Mouse (Mus musculus): ENCODE results near the gene Gm20708. TPM values are rescaled to one million over a fixed set of nuclear protein-coding genes. Genes with fewer than 3 reads are reported as not detected.

Gm20708 gene
- polyA plus RNA-seq, 1 experiment from 2014 or later: 1.6 TPM

GRCm38 (mm10) chr11:117863174-117863856 is 53.8 kb downstream of the Gm20708 start:
- 36% methylated on average over 11 of the region's 11 CpGs for WGBS

GRCm38 (mm10) chr11:117864805-117865204 is 55.3 kb downstream of the Gm20708 start:
- no peak for ATAC-seq (ENCODE audit: low read depth)
- peaks cover 34% of the 10 kb centered on the region for H3K27me3 ChIP-seq
- H3K4me1 ChIP-seq (replicated peaks): peaks cover 40% of the 10 kb centered on the region
- H3K4me2 ChIP-seq: no peak overlapping the region
- no peak overlapping the region for H3K9ac ChIP-seq
- no peaks in the 10 kb centered on the region for H3K36me3 ChIP-seq
- 70% methylated on average over 2 of the region's 2 CpGs for WGBS
- H3K27ac ChIP-seq (replicated peaks): no peak overlapping the region
- H3K4me3 ChIP-seq: no peak overlapping the region
- H3K9me3 ChIP-seq: no peaks in the 10 kb centered on the region

More at GRCm38 (mm10) chr11:117863174-117863856, 53.8 kb downstream of the Gm20708 start:
- H3K27ac ChIP-seq (replicated peaks): no peak overlapping the region
- peaks cover 40% of the 10 kb centered on the region for H3K4me1 ChIP-seq (replicated peaks)
- no peak overlapping the region for H3K9ac ChIP-seq
- H3K4me2 ChIP-seq: no peak overlapping the region
- no peaks in the 10 kb centered on the region for H3K9me3 ChIP-seq
- H3K27me3 ChIP-seq: peaks cover 41% of the 10 kb centered on the region
- H3K36me3 ChIP-seq: no peaks in the 10 kb centered on the region
- H3K4me3 ChIP-seq: no peak overlapping the region
- no peak for ATAC-seq (ENCODE audit: low read depth)

GRCm38 (mm10) chr11:117865988-117866387 is 56.5 kb downstream of the Gm20708 start:
- H3K4me2 ChIP-seq: no peak overlapping the region
- H3K9ac ChIP-seq: peak overlapping the region; percentile 49; the same call in 1 of the 2 replicates
- peak; percentile 41 for ATAC-seq (ENCODE audit: low read depth)
- H3K9me3 ChIP-seq: no peaks in the 10 kb centered on the region
- no peak overlapping the region for H3K4me3 ChIP-seq
- peaks cover 23% of the 10 kb centered on the region for H3K27me3 ChIP-seq
- H3K36me3 ChIP-seq: no peaks in the 10 kb centered on the region
- H3K4me1 ChIP-seq (replicated peaks): peaks cover 34% of the 10 kb centered on the region
- peak overlapping the region; percentile 59 for H3K27ac ChIP-seq (replicated peaks)
- 16% methylated on average over 6 of the region's 6 CpGs for WGBS

DNA sequence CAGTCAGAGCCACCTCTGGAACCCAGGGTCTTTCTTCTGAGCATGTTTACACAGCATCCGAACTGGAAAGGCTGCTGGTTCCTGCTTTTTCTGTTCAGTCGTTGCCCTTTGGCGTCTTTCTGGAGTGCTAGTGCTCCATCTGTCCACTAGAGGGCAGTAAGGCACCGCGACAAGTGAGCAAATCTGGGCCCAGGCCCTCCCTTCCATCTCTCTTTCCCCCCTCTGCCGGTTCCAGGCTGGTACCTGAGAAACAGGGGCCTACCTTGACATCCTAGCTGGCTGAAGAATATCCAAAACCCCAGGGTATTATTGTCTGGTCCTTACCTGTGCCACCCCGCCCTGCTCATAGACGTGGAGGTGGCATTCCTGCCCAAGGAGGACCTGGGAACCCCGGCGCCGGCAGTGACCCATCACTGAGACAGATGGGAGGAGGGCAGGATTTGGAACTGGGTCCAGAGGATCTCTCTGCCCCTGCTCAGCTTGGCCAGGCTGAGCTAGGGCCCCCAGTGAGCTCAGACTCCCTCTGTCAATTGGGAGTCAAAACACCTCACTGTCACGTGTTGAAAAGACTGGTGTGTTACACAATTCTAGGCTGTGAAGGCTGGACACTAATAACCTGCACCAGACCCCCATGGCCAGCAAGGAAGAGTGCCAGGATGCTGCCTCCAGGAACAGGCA is 61.4 kb downstream of the Gm20708 start:
- no peak for ATAC-seq (ENCODE audit: low read depth)
- no peak overlapping the region for H3K4me3 ChIP-seq
- 38% methylated on average over 12 of the region's 12 CpGs for WGBS
- H3K4me1 ChIP-seq (replicated peaks): peaks cover 34% of the 10 kb centered on the region
- H3K27me3 ChIP-seq: no peaks in the 10 kb centered on the region
- H3K27ac ChIP-seq (replicated peaks): no peak overlapping the region
- no peak overlapping the region for H3K4me2 ChIP-seq
- H3K9ac ChIP-seq: 0 out of 2 replicates have a peak overlapping the region, but pooled peaks have one; percentile 17
- H3K36me3 ChIP-seq: no peaks in the 10 kb centered on the region
- H3K9me3 ChIP-seq: no peaks in the 10 kb centered on the region

DNA sequence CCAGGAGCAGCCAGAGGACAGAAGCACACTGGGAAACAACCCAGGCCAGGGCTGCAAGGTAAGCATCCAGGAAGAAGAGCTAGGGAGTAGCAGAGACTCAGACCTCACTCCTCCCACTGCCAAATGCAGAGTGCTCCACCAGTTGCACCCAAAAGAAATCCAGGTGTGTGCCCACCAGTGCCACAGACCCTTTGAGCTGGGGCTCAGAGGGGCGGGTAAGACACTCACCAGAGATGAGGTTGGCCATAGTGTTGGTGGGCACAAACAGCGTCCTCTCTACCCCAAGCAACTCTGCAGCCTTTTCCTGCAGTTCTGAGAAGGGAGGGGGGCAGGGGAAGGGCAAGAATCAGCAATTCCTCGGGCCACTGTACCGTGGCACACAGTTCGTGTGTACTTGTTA is 61.9 kb downstream of the Gm20708 start:
- H3K9ac ChIP-seq: 0 out of 2 replicates have a peak overlapping the region, but pooled peaks have one; percentile 81
- H3K27ac ChIP-seq (replicated peaks): no peak overlapping the region
- no peaks in the 10 kb centered on the region for H3K27me3 ChIP-seq
- no peaks in the 10 kb centered on the region for H3K9me3 ChIP-seq
- 78% methylated on average over 5 of the region's 5 CpGs for whole genome bisulfite sequencing
- H3K4me3 ChIP-seq: no peak overlapping the region
- H3K36me3 ChIP-seq: no peaks in the 10 kb centered on the region
- H3K4me2 ChIP-seq: no peak overlapping the region
- peaks cover 28% of the 10 kb centered on the region for H3K4me1 ChIP-seq (replicated peaks)
- no peak for ATAC-seq (ENCODE audit: low read depth)

DNA sequence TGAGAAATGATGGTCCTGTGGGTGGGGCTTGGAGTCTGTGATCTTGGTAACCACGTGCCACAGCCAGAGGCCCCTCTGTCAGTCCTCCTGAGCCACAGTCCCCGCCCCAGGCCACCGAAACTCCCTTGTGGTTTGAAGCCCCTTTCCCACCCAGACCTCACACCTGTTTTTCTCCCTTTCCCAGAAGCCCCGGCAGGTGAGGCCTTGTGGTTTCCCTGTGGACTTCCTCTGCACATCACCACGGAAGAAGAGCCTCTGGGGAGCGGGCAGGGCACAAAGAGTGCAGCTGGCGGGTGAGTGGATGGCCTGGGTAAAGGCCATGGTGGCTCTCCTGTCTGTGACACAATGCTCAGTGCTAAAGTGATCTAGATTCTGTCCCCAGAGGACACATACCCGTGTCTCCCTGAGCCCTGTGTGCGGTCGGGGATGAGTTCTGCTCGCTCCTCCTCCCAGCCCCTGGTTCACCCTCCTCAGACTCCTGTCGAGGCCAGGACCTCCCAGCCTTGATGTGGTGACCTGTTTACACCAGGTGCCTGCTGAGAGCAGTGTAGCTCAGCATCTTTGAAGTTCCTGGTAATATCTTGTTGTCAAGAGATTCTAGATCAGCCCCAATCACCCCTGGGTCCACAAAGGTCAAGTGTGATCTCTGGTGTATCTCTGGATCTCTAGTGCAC is 62.6 kb downstream of the Gm20708 start:
- ATAC-seq (ENCODE audit: low read depth): no peak
- Histone ChIP-seq H3K4me2 (peak overlapping the region; percentile 97), H3K4me1 (replicated peaks) (peaks cover 23% of the 10 kb centered on the region), H3K36me3 (no peaks in the 10 kb centered on the region), H3K9me3 (no peaks in the 10 kb centered on the region), H3K4me3 (no peak overlapping the region), H3K27me3 (no peaks in the 10 kb centered on the region; the same call in 1 of the 2 replicates), H3K27ac (replicated peaks) (no peak overlapping the region), H3K9ac (peak overlapping the region; percentile 81)
- 57% methylated on average over 12 of the region's 12 CpGs for WGBS

- Histone ChIP-seq H3K27ac (replicated peaks) (0 out of 2 replicates have a peak within 1 kb of the TSS, but pooled peaks have one; percentile 33), H3K4me2 (peak within 1 kb of the TSS; percentile 97), H3K9ac (peak within 1 kb of the TSS; percentile 81), H3K4me1 (replicated peaks) (peaks cover 24% of the 10 kb centered on the region), H3K36me3 (no peaks in the 10 kb centered on the region), H3K4me3 (peak within 1 kb of the TSS; percentile 72), H3K27me3 (peaks cover 4% of the 10 kb centered on the region; the same call in 1 of the 2 replicates), H3K9me3 (no peaks in the 10 kb centered on the region)
- ATAC-seq (ENCODE audit: low read depth): peak; percentile 58; the same call in 1 of the 2 replicates
- 1% methylated on average over 51 of the region's 51 CpGs for WGBS
Measured at GRCm38 (mm10) chr11:117872861-117873608, 63.6 kb downstream of the Gm20708 start, which contains the start of gene Tha1. Gene Tha1 (minus strand): TSS chr11:117873481.

GRCm38 (mm10) chr11:117874419-117874818 is 65.0 kb downstream of the Gm20708 start:
- Histone ChIP-seq H3K9me3 (no peaks in the 10 kb centered on the region), H3K4me3 (no peak overlapping the region), H3K9ac (no peak overlapping the region), H3K4me2 (no peak overlapping the region), H3K4me1 (replicated peaks) (peaks cover 37% of the 10 kb centered on the region), H3K27ac (replicated peaks) (no peak overlapping the region), H3K27me3 (peaks cover 4% of the 10 kb centered on the region; the same call in 1 of the 2 replicates), H3K36me3 (no peaks in the 10 kb centered on the region)
- no peak for ATAC-seq (ENCODE audit: low read depth)
- WGBS: 58% methylated on average over 4 of the region's 4 CpGs

GRCm38 (mm10) chr11:117875681-117876080 is 66.2 kb downstream of the Gm20708 start:
- H3K4me1 ChIP-seq (replicated peaks): peaks cover 35% of the 10 kb centered on the region
- no peaks in the 10 kb centered on the region for H3K36me3 ChIP-seq
- peaks cover 4% of the 10 kb centered on the region; the same call in 1 of the 2 replicates for H3K27me3 ChIP-seq
- H3K27ac ChIP-seq (replicated peaks): no peak overlapping the region
- no peaks in the 10 kb centered on the region for H3K9me3 ChIP-seq
- no peak overlapping the region for H3K4me2 ChIP-seq
- 0 out of 2 replicates have a peak overlapping the region, but pooled peaks have one; percentile 5 for H3K9ac ChIP-seq
- H3K4me3 ChIP-seq: no peak overlapping the region
- 24% methylated on average over 6 of the region's 6 CpGs for WGBS
- no peak for ATAC-seq (ENCODE audit: low read depth)

- Histone ChIP-seq H3K36me3 (no peaks in the 10 kb centered on the region), H3K4me1 (replicated peaks) (peaks cover 36% of the 10 kb centered on the region), H3K9ac (peak overlapping the region; percentile 58), H3K27me3 (peaks cover 4% of the 10 kb centered on the region; the same call in 1 of the 2 replicates), H3K27ac (replicated peaks) (peak overlapping the region; percentile 76), H3K9me3 (no peaks in the 10 kb centered on the region), H3K4me3 (no peak overlapping the region), H3K4me2 (peak overlapping the region; percentile 42)
- 22% methylated on average over 13 of the region's 13 CpGs for whole genome bisulfite sequencing
- ATAC-seq (ENCODE audit: low read depth): peak; percentile 74
Measured at GRCm38 (mm10) chr11:117877917-117878745, 68.7 kb downstream of the Gm20708 start.

GRCm38 (mm10) chr11:117878892-117879291 is 69.4 kb downstream of the Gm20708 start:
- Histone ChIP-seq H3K27ac (replicated peaks) (peak overlapping the region; percentile 76), H3K9ac (peak overlapping the region; percentile 58; the same call in 1 of the 2 replicates), H3K4me3 (no peak overlapping the region), H3K27me3 (peaks cover 4% of the 10 kb centered on the region; the same call in 1 of the 2 replicates), H3K4me1 (replicated peaks) (peaks cover 39% of the 10 kb centered on the region), H3K9me3 (no peaks in the 10 kb centered on the region), H3K4me2 (peak overlapping the region; percentile 42), H3K36me3 (no peaks in the 10 kb centered on the region)
- 29% methylated on average over 8 of the region's 8 CpGs for WGBS
- no peak for ATAC-seq (ENCODE audit: low read depth)

Measured in neural tube, embryonic 13.5 days (tissue).